Mouse (Mus musculus) forebrain, embryonic 10.5 days (tissue): ENCODE results near the gene Itih5. TPM values are rescaled to one million over a fixed set of nuclear protein-coding genes. Genes with fewer than 3 reads are reported as not detected.

Experiments
- DNase-seq: peaks from one replicate; pipeline ENCODE4 v3.0.0-alpha.2; 2017; ENCODE audit warnings: low spot score; ENCODE audit errors: extremely low spot score
- H3K27ac ChIP-seq: fragments of 300-500 bp; sonication (generic); 2 replicates; pipeline ENCODE4 v1.5.1; 2016; ENCODE audit warnings: mild to moderate bottlenecking
- H3K27me3 ChIP-seq: fragments of 300-500 bp; sonication (generic); 2 replicates; pipeline ENCODE4 v1.6.1; 2016; ENCODE audit warnings: mild to moderate bottlenecking; ENCODE audit not compliant: poor library complexity, severe bottlenecking
- H3K36me3 ChIP-seq: fragments of 300-500 bp; sonication (generic); replicated peaks from 2 replicates; pipeline ENCODE4 v1.6.1; 2016; ENCODE audit warnings: mild to moderate bottlenecking, moderate library complexity
- H3K4me1 ChIP-seq: fragments of 300-500 bp; sonication (generic); 2 replicates; pipeline ENCODE4 v1.6.1; 2016
- H3K4me3 ChIP-seq: fragments of 300-500 bp; sonication (generic); 2 replicates; pipeline ENCODE4 v1.5.1; 2016; ENCODE audit warnings: mild to moderate bottlenecking, moderate library complexity
- H3K9me3 ChIP-seq: fragments of 300-500 bp; sonication (generic); 2 replicates; pipeline ENCODE4 v1.6.1; 2016; ENCODE audit warnings: mild to moderate bottlenecking, moderate library complexity
- WGBS: fragments of 180-500 bp; shearing (Covaris S2); methylation state at CpG from one replicate; pipeline ENCODE4 v1.1.7; 2016; 5-methylcytosine and 5-hydroxymethylcytosine counted together
- polyA plus RNA-seq: library from polyadenylated mRNA; unstranded; fragments of >200 nt; fragmentation: Nextera tagmentation; extraction: Ambion mirVana; gene quantifications from 2 replicates; pipeline ENCODE4 v1.2.1, GENCODE M21; 2016

Itih5 gene
- polyA plus RNA-seq, 1 experiment from 2014 or later = 4.2 TPM

GRCm38 (mm10) chr2:10137320-10137719, 16.1 kb upstream of the Itih5 start:
- H3K27ac ChIP-seq = no peak overlapping the region
- H3K4me1 ChIP-seq = 0 out of 2 replicates have a peak, but pooled peaks cover 2% of the 10 kb centered on the region
- 86% methylated on average over 2 of the region's 2 CpGs for WGBS
- no peaks in the 10 kb centered on the region for H3K9me3 ChIP-seq
- peaks cover 14% of the 10 kb centered on the region for H3K27me3 ChIP-seq
- H3K36me3 ChIP-seq = no peaks in the 10 kb centered on the region
- no peak overlapping the region for H3K4me3 ChIP-seq
- DNase-seq = no peak

- H3K9me3 ChIP-seq = no peaks in the 10 kb centered on the region
- H3K36me3 ChIP-seq = no peaks in the 10 kb centered on the region
- no peak for DNase-seq
- 88% methylated on average over 5 of the region's 5 CpGs for WGBS
- peaks cover 14% of the 10 kb centered on the region for H3K27me3 ChIP-seq
- no peak overlapping the region for H3K27ac ChIP-seq
- 0 out of 2 replicates have a peak, but pooled peaks cover 6% of the 10 kb centered on the region for H3K4me1 ChIP-seq
- no peak overlapping the region for H3K4me3 ChIP-seq
These were observed 12.9 kb upstream of the Itih5 start for GRCm38 (mm10) chr2:10140456-10140855.

DNA sequence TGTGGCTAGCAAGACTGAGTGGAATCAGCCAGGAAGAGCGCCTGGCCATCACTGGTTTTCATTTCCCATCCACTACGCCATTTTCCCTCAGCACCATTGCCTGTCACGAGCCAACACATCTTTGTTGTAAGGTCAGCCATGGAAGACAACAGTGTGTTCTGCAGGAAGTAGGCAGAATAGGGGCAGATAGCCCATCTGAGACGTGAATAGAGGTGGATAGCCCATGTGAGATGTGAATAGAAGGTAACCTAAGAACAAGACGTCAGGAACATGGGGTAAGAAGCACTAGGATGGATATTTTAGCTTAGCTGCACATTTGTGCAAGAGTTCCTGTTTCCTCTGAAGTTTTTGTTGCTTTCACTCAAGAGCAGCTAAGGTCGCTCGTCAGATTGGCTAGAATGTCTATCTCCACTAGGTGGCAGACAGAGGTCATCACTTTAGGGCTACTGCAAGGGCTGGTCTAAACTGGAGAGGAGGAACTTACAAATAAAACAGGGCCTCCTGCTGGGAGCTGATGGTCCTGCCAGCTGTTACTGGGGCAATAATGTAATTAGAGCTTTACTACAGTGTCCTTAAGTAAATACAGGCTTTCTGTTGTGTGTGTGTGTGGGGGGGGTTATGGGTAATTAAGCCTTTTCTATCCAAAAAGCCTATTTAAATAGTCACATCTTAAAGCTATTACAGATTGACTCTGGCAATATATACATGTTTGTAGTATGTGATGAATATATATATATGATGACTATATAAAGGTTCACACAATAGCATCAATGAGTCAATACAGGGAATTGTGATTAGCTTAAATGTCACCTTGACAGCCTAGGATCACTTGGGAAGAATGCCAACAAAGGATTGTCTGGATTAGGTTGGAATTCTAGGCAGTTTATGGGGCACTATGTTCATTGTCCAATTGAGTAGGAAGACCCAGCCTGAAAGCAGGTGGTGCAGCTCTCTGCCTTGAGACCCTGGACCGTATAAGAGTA, 10.6 kb upstream of the Itih5 start:
- no peaks in the 10 kb centered on the region for H3K36me3 ChIP-seq
- peaks cover 14% of the 10 kb centered on the region for H3K27me3 ChIP-seq
- no peak overlapping the region for H3K27ac ChIP-seq
- H3K4me3 ChIP-seq = no peak overlapping the region
- H3K9me3 ChIP-seq = no peaks in the 10 kb centered on the region
- 0 out of 2 replicates have a peak, but pooled peaks cover 6% of the 10 kb centered on the region for H3K4me1 ChIP-seq
- peak; percentile 58 for DNase-seq
- WGBS = 39% methylated on average over 8 of the region's 8 CpGs

DNA sequence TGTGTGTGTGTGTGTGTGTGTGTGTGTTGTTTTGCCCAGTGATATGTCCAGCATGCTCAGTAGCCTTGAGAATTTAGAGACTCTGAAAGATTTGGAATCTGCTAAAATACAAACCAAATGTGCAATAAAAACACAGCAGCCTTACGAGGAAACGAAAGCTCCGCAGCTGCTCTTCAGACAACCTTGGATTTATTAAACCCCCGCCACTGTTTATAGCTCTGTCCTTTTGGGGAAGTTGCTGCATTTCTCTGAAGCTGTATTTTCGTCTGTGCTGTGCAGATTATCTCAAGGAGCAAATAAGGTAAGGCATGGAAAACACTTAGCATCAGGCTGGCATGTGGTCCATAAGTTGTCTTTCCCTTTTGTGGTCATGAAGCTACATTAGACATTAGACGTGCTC, 7.9 kb upstream of the Itih5 start:
- Histone ChIP-seq H3K4me1 (0 out of 2 replicates have a peak, but pooled peaks cover 6% of the 10 kb centered on the region), H3K9me3 (no peaks in the 10 kb centered on the region), H3K4me3 (no peak overlapping the region), H3K27ac (no peak overlapping the region), H3K36me3 (no peaks in the 10 kb centered on the region), H3K27me3 (peaks cover 12% of the 10 kb centered on the region; the same call in 1 of the 2 replicates)
- WGBS = 78% methylated on average over 6 of the region's 6 CpGs
- DNase-seq = no peak

- H3K9me3 ChIP-seq = no peaks in the 10 kb centered on the region
- no peak overlapping the region for H3K4me3 ChIP-seq
- no peak for DNase-seq
- H3K27ac ChIP-seq = no peak overlapping the region
- H3K36me3 ChIP-seq = no peaks in the 10 kb centered on the region
- 0 out of 2 replicates have a peak, but pooled peaks cover 6% of the 10 kb centered on the region for H3K4me1 ChIP-seq
- H3K27me3 ChIP-seq = no peaks in the 10 kb centered on the region; the same call in 1 of the 2 replicates
- 81% methylated on average over 8 of the region's 8 CpGs for WGBS
These were observed 6.2 kb upstream of the Itih5 start for GRCm38 (mm10) chr2:10147176-10147575.

GRCm38 (mm10) chr2:10152590-10152989, 781 bp upstream of the Itih5 start:
- no peak overlapping the region for H3K4me3 ChIP-seq
- no peak for DNase-seq
- H3K27me3 ChIP-seq = no peaks in the 10 kb centered on the region
- peaks cover 14% of the 10 kb centered on the region for H3K4me1 ChIP-seq
- no peaks in the 10 kb centered on the region for H3K9me3 ChIP-seq
- no peak overlapping the region for H3K27ac ChIP-seq
- 90% methylated on average over 5 of the region's 5 CpGs for WGBS
- no peaks in the 10 kb centered on the region for H3K36me3 ChIP-seq

DNA sequence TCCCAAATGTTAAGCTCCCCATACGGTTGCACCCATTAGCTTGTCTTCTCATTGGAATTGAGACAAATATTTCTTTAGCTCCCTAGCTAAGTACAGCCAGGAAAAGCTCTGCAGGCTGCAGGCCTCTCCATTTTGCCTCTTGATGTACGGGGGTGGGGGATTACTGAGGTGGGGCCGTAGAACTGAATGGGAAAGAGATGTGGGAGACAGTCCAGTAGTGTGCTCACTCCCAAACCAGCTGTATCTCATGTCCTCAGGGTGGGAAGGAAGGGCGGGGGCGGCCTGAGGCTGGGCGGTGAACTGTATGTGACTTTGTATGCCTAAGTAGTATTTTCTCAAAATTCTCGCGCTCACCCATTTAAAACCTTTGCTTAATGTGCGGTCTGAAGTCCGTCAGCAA, 3.8 kb downstream of the Itih5 start:
- Histone ChIP-seq H3K27ac (no peak overlapping the region), H3K27me3 (no peaks in the 10 kb centered on the region)
- WGBS = 87% methylated on average over 10 of the region's 10 CpGs

GRCm38 (mm10) chr2:10162011-10162410, 8.6 kb downstream of the Itih5 start:
- Histone ChIP-seq H3K4me1 (peaks cover 4% of the 10 kb centered on the region; the same call in 1 of the 2 replicates), H3K36me3 (no peaks in the 10 kb centered on the region), H3K27ac (no peak overlapping the region), H3K27me3 (no peaks in the 10 kb centered on the region), H3K4me3 (no peak overlapping the region), H3K9me3 (no peaks in the 10 kb centered on the region)
- DNase-seq = no peak
- 94% methylated on average over 4 of the region's 4 CpGs for WGBS

More for the DNA sequence above, 3.8 kb downstream of the Itih5 start:
- Histone ChIP-seq H3K4me3 (no peak overlapping the region), H3K4me1 (peaks cover 14% of the 10 kb centered on the region), H3K9me3 (no peaks in the 10 kb centered on the region), H3K36me3 (no peaks in the 10 kb centered on the region)
- no peak for DNase-seq

GRCm38 (mm10) chr2:10166635-10167034, 13.3 kb downstream of the Itih5 start:
- DNase-seq = no peak
- no peaks in the 10 kb centered on the region for H3K27me3 ChIP-seq
- peaks cover 9% of the 10 kb centered on the region; the same call in 1 of the 2 replicates for H3K4me1 ChIP-seq
- H3K4me3 ChIP-seq = no peak overlapping the region
- H3K9me3 ChIP-seq = no peaks in the 10 kb centered on the region
- no peaks in the 10 kb centered on the region for H3K36me3 ChIP-seq
- no peak overlapping the region for H3K27ac ChIP-seq
- WGBS = 60% methylated on average over 6 of the region's 6 CpGs

DNA sequence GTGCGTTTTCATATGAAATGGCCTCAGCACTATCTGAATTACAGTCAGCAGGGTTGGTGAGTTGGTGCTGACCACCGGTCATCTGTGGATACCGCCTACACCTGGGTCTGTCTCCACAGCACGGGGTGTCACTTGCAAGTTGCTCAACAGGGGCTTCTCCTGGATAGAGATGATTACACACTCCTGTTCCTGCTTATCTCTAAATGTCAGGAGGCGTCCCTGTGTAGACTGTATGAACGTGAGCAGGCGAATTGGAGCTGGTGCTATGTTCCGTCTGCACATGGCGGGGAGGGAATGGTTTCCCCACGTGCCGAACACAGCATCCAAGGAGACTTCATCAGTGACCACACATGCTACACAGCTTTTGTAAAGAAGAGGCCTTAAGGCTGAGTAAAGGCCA, 13.9 kb downstream of the Itih5 start:
- no peaks in the 10 kb centered on the region for H3K27me3 ChIP-seq
- H3K4me1 ChIP-seq = peaks cover 9% of the 10 kb centered on the region; the same call in 1 of the 2 replicates
- WGBS = 88% methylated on average over 11 of the region's 11 CpGs
- H3K4me3 ChIP-seq = no peak overlapping the region
- H3K9me3 ChIP-seq = no peaks in the 10 kb centered on the region
- H3K27ac ChIP-seq = no peak overlapping the region
- no peaks in the 10 kb centered on the region for H3K36me3 ChIP-seq
- no peak for DNase-seq

GRCm38 (mm10) chr2:10168016-10168415, 14.6 kb downstream of the Itih5 start:
- WGBS = 72% methylated on average over 8 of the region's 8 CpGs
- H3K27me3 ChIP-seq = no peaks in the 10 kb centered on the region
- H3K27ac ChIP-seq = no peak overlapping the region
- no peaks in the 10 kb centered on the region for H3K36me3 ChIP-seq
- peaks cover 9% of the 10 kb centered on the region; the same call in 1 of the 2 replicates for H3K4me1 ChIP-seq
- H3K4me3 ChIP-seq = no peak overlapping the region
- no peaks in the 10 kb centered on the region for H3K9me3 ChIP-seq
- no peak for DNase-seq

DNA sequence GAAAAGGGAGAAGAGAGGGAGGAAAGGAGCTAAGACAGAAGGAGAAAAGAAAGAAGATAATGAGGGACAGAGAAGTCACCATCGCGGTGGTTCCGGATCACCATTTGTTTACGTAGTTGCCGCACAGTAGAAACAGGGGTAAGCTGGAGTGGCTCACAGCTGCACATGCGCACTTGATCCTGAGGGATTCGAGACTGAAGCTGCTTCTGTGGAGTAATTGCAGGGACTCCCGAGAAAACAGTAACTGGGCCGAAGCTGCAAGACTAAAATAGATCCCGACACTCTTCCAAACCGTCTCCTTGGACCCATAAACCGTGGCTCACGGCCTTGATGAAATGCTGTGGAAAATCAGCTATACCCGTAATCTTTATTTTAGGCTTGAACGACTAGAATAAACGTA, 16.6 kb downstream of the Itih5 start:
- no peak overlapping the region for H3K27ac ChIP-seq
- no peaks in the 10 kb centered on the region for H3K27me3 ChIP-seq
- WGBS = 93% methylated on average over 16 of the region's 16 CpGs
- no peaks in the 10 kb centered on the region for H3K9me3 ChIP-seq
- H3K36me3 ChIP-seq = no peaks in the 10 kb centered on the region
- DNase-seq = no peak
- no peak overlapping the region for H3K4me3 ChIP-seq
- peaks cover 9% of the 10 kb centered on the region; the same call in 1 of the 2 replicates for H3K4me1 ChIP-seq

DNA sequence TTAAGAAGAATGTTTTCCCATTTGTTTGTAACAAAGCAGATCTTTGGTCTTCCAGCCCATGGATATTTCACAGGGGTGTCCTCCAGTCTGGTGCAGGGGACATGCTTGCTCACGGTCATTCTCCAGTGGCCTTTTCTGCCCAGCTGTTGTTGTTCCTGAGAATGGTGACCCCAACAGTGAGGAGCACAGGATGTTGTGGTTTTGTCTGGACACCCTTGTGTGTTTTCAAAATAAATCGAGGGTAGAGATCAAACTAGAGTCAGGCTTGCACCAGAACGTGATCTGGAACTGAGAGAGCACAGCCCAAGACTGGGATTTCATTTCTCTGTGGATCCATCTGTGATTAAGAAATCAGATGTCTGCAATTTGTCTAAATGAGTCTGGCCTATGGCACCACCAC, 40.2 kb downstream of the Itih5 start:
- H3K9me3 ChIP-seq = no peaks in the 10 kb centered on the region
- DNase-seq = no peak
- no peaks in the 10 kb centered on the region for H3K4me1 ChIP-seq
- no peak overlapping the region for H3K4me3 ChIP-seq
- H3K27ac ChIP-seq = no peak overlapping the region
- H3K36me3 ChIP-seq = no peaks in the 10 kb centered on the region
- WGBS = 72% methylated on average over 3 of the region's 3 CpGs
- no peaks in the 10 kb centered on the region for H3K27me3 ChIP-seq
